Mouse (Mus musculus) left cerebral cortex, postnatal 36 days (tissue): Measurements from ENCODE around the gene Mbd6. TPM values are rescaled to one million over a fixed set of nuclear protein-coding genes. Genes with fewer than 3 reads are reported as not detected.

ENCODE experiments used
- DNase-seq, 2 experiments: peaks; one replicate each; pipeline ENCODE4 v3.0.0; 2021 to 2022; ENCODE audit warnings: low spot score in 2 of 2, mixed read lengths in 1 of 2
- intact Hi-C: fragments of 180-260 bp; cut with DNase I; formaldehyde crosslinking; loops from one replicate; pipeline ENCODE4 v1.15.1; 2025
- total RNA-seq, 2 experiments: library from RNA; stranded (reverse); gene quantifications; 2 replicates each; pipeline ENCODE4 v1.2.3; 2021

Gene Mbd6
- total RNA-seq, 2 experiments from 2014 or later: 32.9 to 54.4 TPM

GRCm38 (mm10) chr10:127268401-127268800 is 20.4 kb downstream of the Mbd6 start:
- DNase-seq: no peak
- intact Hi-C loops: no loop called here

GRCm38 (mm10) chr10:127267318-127267717 is 21.5 kb downstream of the Mbd6 start:
- intact Hi-C loops: loop anchor here (2.0 kb wide), 1 partner anchor 21 kb away; the partner anchor contains the start of gene Mbd6
- DNase-seq: no peak

DNA sequence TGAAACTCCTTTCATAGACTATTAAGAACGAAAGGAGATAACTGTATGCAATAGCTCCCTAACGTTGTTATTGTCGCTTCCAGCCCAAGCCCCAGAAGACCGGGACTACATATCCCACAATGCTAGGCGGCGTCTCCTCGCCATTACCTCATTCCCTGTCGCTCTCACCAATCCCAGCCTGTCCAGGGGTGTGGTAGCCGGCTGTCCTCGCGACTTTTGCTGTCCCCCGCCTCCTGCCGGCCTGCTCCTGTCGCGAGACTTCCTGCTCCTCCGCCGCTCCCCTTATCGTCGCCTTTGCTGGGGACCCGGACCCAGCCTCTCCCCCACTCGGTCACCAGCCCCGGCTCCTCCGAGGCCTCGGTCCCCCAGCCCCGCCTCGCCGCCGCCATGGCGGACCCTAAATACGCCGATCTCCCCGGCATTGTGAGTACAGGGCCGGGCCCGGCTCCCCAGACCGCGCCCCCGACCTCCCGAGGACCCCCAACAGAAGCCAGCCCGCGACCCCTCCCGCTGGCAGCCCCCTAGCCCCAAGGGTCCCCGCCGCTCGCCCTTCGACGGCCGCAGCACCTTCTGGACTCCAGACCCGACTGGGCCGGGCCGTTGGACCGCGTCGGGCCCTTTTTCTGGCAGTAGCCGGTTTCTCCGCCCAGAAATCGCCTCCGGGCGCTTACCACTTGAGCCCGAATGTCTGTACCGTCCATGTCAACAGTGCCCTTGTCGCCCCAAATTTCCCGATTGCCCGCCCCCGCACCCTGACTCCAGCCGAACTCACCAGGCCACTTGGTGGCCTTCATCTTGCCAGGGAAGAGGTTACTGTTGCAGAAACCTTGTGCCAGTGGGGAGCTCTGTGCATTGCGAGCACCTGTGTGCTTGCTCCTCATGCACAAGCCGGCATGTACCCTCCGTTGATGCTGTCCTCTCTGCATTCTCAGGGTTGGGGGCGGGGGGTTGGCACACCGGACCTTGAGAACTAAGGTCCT is 22.4 kb downstream of the Mbd6 start, which contains the start of gene Dctn2:
Gene Dctn2, plus strand, starts transcription at position 257 of the 980 bp plus-strand sequence.
- peak; percentile 92 to 95 for DNase-seq
- intact Hi-C loops: loop anchor here (2.0 kb wide), 1 partner anchor 22 kb away; the partner anchor contains the start of gene Mbd6

DNA sequence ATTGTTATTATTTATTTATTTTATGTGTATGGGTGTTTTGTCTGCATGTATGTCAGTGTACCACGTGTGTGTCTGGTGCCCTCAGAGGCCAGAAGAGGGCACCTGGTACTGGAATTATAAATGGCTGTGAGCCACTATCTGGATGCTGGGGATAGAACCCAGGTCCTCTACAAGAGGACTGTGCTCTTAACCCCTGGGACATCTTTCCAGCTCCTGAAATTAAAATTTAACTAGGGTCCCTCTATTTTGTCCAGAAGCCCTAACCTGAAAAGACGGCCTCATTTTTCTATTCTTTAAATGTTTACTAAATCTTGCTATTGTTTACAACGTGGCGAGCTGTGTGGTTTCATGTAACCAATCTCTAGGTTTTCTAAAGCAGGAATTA is 23.1 kb downstream of the Mbd6 start:
- intact Hi-C loops: loop anchor here (2.0 kb wide), 1 partner anchor 23 kb away; the partner anchor contains the start of gene Mbd6
- no peak for DNase-seq

DNA sequence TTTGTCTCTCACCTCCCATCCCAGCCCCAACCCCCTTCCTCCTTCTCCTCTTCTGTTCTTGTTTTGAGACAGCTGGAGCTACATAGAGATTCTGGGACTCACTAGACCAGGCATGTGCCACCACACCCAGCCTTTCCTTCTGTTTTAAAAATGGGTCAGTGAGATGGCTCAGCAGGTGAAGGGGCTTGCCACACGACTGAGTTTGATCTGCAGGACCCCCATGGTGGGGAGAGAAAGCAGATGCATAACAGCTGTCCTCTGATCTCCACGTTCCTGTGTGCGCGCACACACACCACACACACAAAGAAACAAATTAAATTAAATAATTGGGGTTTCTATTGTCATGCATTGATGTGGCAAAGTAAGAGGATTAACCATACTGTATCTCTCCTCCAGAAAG is 23.8 kb downstream of the Mbd6 start:
- intact Hi-C loops: no loop called here
- no peak for DNase-seq

GRCm38 (mm10) chr10:127264336-127264735 is 24.5 kb downstream of the Mbd6 start:
- no peak for DNase-seq
- intact Hi-C loops: no loop called here

GRCm38 (mm10) chr10:127263631-127264030 is 25.2 kb downstream of the Mbd6 start:
- intact Hi-C loops: no loop called here
- DNase-seq: no peak

DNA sequence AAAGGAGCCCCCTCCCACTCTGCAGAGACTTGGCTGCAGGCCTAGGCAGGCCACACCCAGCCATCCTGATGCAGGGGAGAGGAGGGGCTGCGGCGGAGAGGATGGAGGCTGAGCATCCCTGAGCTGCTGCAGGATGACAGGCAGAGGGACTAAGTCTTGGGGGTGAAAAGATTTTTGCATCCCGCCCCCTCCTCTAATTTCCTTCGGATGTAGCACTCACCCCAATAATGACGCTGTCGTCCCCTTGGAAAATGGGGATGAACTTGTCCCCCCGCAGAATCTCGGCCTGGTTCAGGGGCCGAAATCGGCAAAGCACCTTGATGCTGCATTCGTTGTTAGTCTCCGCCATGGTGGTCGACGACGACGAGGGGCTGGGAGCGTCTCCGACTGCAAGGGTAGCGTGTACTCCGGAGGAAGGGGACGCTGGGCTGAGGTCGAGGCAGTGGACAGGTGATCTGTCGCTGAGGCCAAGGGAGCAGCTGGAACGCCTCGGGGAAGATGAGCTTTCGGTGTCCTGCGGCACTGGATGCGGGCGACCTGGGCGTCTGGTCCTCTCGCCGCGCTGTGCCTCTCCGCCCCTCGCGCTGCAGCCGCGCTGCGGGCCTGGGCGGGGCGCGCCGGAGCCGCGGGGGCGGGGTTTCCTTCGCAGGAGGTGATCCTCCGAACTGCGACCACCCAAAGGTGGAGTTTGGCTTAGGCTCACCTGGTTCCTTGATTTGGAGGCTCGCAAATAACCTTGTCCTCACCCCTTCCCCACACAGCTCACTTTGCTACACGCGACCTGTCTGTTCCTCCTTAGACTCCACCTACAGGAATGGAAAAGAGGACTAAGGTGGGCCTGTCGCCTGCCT is 26.0 kb downstream of the Mbd6 start, which contains the start of gene Kif5a:
Gene Kif5a, minus strand, starts transcription at position 801 of the 851 bp plus-strand sequence.
- peak; percentile 78 to 89 for DNase-seq
- intact Hi-C loops: no loop called here

- DNase-seq: no peak
- intact Hi-C loops: no loop called here
These were observed 26.9 kb downstream of the Mbd6 start for GRCm38 (mm10) chr10:127261706-127262547.

DNA sequence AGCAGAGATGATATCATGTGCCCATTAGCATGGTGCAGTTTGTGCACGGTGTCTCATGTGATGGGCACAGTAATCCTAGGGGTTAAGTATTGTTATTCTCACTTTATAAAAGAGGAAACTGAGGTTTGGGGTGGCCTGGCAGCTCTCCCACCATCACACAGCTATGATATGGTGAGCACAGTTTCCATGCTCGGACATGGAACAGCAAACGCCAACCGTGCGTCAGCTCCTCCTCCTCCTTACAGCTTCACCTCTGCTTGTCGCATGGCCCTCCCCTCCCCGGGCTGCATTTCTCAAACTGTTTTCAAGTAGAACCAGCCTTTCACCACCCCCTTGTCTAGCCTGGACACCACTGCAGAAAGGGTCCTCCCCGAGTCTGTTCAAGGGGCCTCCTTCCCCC is 30.3 kb downstream of the Mbd6 start:
- DNase-seq: no peak
- intact Hi-C loops: no loop called here

DNA sequence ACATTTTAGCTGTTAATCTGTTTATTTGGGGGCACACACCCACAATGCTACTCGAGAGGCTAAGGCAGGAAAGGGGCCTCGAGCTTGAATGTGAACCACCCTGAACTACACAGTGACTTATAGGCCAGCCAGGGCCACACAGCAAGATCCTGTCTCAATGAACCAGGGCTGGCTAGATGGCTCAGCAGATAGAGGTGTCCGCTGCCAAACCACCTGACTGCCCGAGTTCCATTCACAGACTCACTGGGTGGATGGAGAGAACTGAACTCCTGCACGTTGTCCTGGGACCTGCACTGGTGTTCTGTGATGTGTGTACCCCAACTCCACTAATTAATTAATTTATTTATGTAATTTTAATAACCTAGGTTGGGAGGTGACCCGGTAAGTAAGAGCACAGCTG is 31.0 kb downstream of the Mbd6 start:
- no peak for DNase-seq
- intact Hi-C loops: no loop called here

- DNase-seq: no peak
- intact Hi-C loops: no loop called here
These were observed 33.0 kb downstream of the Mbd6 start for GRCm38 (mm10) chr10:127255625-127256345.

GRCm38 (mm10) chr10:127250810-127251209 is 38.0 kb downstream of the Mbd6 start:
- no peak for DNase-seq
- intact Hi-C loops: no loop called here

GRCm38 (mm10) chr10:127238241-127238824 is 50.5 kb downstream of the Mbd6 start:
- DNase-seq: no peak
- intact Hi-C loops: no loop called here

DNA sequence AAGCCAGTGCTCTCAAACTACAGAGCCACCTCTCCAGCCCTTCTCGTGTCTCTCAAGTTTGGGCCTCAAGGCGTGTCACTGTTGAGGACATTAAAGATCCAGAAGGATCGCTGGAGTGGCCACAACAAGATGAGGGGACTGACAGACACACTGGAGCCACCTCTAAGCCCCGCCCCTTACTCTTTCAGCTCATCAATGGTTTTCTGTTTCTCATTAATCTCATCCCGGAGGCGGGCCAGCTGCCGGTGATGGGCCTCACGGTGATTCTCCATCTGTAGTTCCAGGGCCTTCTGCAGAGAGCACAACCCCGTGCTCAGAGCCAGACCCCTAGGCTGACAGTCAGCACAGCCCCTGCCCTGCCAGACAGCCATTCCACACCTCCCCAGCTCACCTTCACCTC is 52.3 kb downstream of the Mbd6 start:
- intact Hi-C loops: no loop called here
- DNase-seq: no peak

- DNase-seq: no peak
- intact Hi-C loops: no loop called here
These were observed 55.7 kb downstream of the Mbd6 start for GRCm38 (mm10) chr10:127233141-127233540.
